Mouse (Mus musculus) thymus, adult 2 months (tissue): Measurements from ENCODE around the gene Atp10a. TPM values are rescaled to one million over a fixed set of nuclear protein-coding genes. Genes with fewer than 3 reads are reported as not detected.

Experiments
- DNase-seq: peaks from one replicate; pipeline ENCODE4 v3.0.0; 2021
- H3K27ac ChIP-seq: fragments of 200-500 bp; 2 replicates; pipeline ENCODE4 v1.5.1; 2012; ENCODE audit warnings: low read length, control low read depth; ENCODE audit not compliant: control insufficient read depth, insufficient read depth
- H3K27me3 ChIP-seq: fragments of 200-500 bp; 2 replicates; pipeline ENCODE4 v1.6.1; 2012; ENCODE audit warnings: mild to moderate bottlenecking, low read length, moderate library complexity, mixed read lengths; ENCODE audit not compliant: control insufficient read depth, insufficient read depth
- H3K36me3 ChIP-seq: fragments of 200-500 bp; 2 replicates; pipeline ENCODE4 v1.6.1; 2012; ENCODE audit warnings: mild to moderate bottlenecking, low read length, moderate library complexity; ENCODE audit not compliant: control insufficient read depth, insufficient read depth
- H3K4me1 ChIP-seq: fragments of 200-500 bp; replicated peaks from 2 replicates; pipeline ENCODE4 v1.6.1; 2012; ENCODE audit warnings: low read length; ENCODE audit not compliant: control insufficient read depth, insufficient read depth
- H3K4me3 ChIP-seq: fragments of 200-500 bp; 2 replicates; pipeline ENCODE4 v1.5.1; 2012; ENCODE audit warnings: mild to moderate bottlenecking, low read length, control low read depth, moderate library complexity; ENCODE audit not compliant: control insufficient read depth, insufficient read depth
- CTCF ChIP-seq: fragments of 200-500 bp; IDR thresholded peaks from 2 replicates; pipeline ENCODE4 v1.5.1; 2012; ENCODE audit warnings: mild to moderate bottlenecking, control low read depth, low read length, moderate library complexity, borderline replicate concordance; ENCODE audit not compliant: control insufficient read depth, poor library complexity, insufficient read depth; ENCODE audit errors: extremely low read depth
- POLR2A ChIP-seq: fragments of 200-500 bp; IDR thresholded peaks from 2 replicates; pipeline ENCODE4 v1.6.1; 2012; ENCODE audit warnings: mild to moderate bottlenecking, low read length, control low read depth, moderate library complexity; ENCODE audit not compliant: control insufficient read depth, poor library complexity, insufficient read depth; ENCODE audit errors: extremely low read depth
- WGBS: fragments of 180-500 bp; shearing (Covaris S2); methylation state at CpG from one replicate; pipeline ENCODE4 v1.1.7; 2018; 5-methylcytosine and 5-hydroxymethylcytosine counted together
- polyA plus RNA-seq: library from polyadenylated mRNA; depleted of rRNA; stranded (reverse); fragments of >200 nt; gene quantifications from 2 replicates; pipeline ENCODE4 v1.2.3, GENCODE M21; 2012

Gene Atp10a
- polyA plus RNA-seq, 1 experiment: 54.8 TPM

- Histone ChIP-seq H3K27me3 (no peaks in the 10 kb centered on the region), H3K36me3 (no peaks in the 10 kb centered on the region), H3K4me3 (no peak overlapping the region), H3K4me1 (peaks cover 24% of the 10 kb centered on the region), H3K27ac (peak overlapping the region; percentile 60)
- no peak for TF ChIP-seq CTCF
- TF ChIP-seq POLR2A: no peak
- 29% methylated on average over 6 of the region's 6 CpGs for WGBS
- DNase-seq: no peak
Measured at GRCm38 (mm10) chr7:58732406-58732805, 76.4 kb downstream of the Atp10a start.

- H3K4me1 ChIP-seq: peaks cover 22% of the 10 kb centered on the region
- H3K36me3 ChIP-seq: no peaks in the 10 kb centered on the region
- DNase-seq: no peak
- WGBS: 88% methylated on average over 6 of the region's 6 CpGs
- TF ChIP-seq POLR2A (no peak), CTCF (no peak)
- no peaks in the 10 kb centered on the region for H3K27me3 ChIP-seq
- H3K27ac ChIP-seq: peak overlapping the region; percentile 56
- no peak overlapping the region for H3K4me3 ChIP-seq
Measured at GRCm38 (mm10) chr7:58733490-58733901, 77.5 kb downstream of the Atp10a start.

GRCm38 (mm10) chr7:58736841-58737547 lies 81.0 kb downstream of the Atp10a start:
- 92% methylated on average over 3 of the region's 3 CpGs for WGBS
- H3K4me1 ChIP-seq: peaks cover 25% of the 10 kb centered on the region
- H3K36me3 ChIP-seq: no peaks in the 10 kb centered on the region

GRCm38 (mm10) chr7:58740196-58740595 lies 84.2 kb downstream of the Atp10a start:
- no peaks in the 10 kb centered on the region; the same call in 1 of the 2 replicates for H3K36me3 ChIP-seq
- DNase-seq: no peak
- peaks cover 21% of the 10 kb centered on the region for H3K4me1 ChIP-seq
- TF ChIP-seq POLR2A (no peak), CTCF (no peak)
- WGBS: 95% methylated on average over 13 of the region's 13 CpGs
- no peak overlapping the region for H3K27ac ChIP-seq
- no peak overlapping the region for H3K4me3 ChIP-seq
- H3K27me3 ChIP-seq: no peaks in the 10 kb centered on the region

More at GRCm38 (mm10) chr7:58736841-58737547, 81.0 kb downstream of the Atp10a start:
- no peak overlapping the region for H3K4me3 ChIP-seq
- no peak overlapping the region for H3K27ac ChIP-seq
- TF ChIP-seq POLR2A (no peak), CTCF (no peak)
- no peaks in the 10 kb centered on the region for H3K27me3 ChIP-seq
- DNase-seq: no peak

GRCm38 (mm10) chr7:58740842-58741241 lies 84.9 kb downstream of the Atp10a start:
- Histone ChIP-seq H3K4me1 (peaks cover 24% of the 10 kb centered on the region), H3K27me3 (no peaks in the 10 kb centered on the region), H3K4me3 (no peak overlapping the region), H3K27ac (peak overlapping the region; percentile 57; the same call in 1 of the 2 replicates), H3K36me3 (no peaks in the 10 kb centered on the region; the same call in 1 of the 2 replicates)
- no peak for DNase-seq
- WGBS: 53% methylated on average over 4 of the region's 4 CpGs
- TF ChIP-seq POLR2A: no peak
- TF ChIP-seq CTCF: no peak

GRCm38 (mm10) chr7:58742009-58742408 lies 86.0 kb downstream of the Atp10a start:
- TF ChIP-seq CTCF (no peak), POLR2A (no peak)
- no peaks in the 10 kb centered on the region; the same call in 1 of the 2 replicates for H3K36me3 ChIP-seq
- peak; percentile 62 for DNase-seq
- H3K27ac ChIP-seq: peak overlapping the region; percentile 70
- H3K27me3 ChIP-seq: no peaks in the 10 kb centered on the region
- WGBS: 17% methylated on average over 4 of the region's 4 CpGs
- H3K4me1 ChIP-seq: peaks cover 25% of the 10 kb centered on the region
- H3K4me3 ChIP-seq: no peak overlapping the region
